Comparison of ENCODE assay signal across 10 mouse cellular contexts in the genomic region with DNA sequence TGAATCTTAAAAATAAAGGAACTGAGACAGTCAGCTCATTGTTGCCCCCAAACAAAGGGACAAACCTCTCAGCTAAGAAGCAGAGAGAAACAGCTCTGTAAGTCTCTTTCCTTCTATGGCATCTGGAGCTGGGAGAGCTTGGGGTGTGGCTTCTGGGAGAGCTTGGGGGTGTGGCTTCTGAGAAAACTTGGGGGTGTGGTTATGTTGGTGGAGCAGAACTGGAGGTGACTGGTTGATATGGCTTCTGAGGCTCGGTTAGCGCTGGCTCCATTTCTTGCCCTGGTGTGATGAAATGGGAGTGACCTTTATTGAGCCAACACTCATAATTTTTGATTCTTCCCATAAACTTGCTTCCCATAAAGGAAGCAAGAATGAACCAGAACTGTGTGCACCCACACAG. TPM values are rescaled to one million over a fixed set of nuclear protein-coding genes. Genes with fewer than 3 reads are reported as not detected.
A peak's percentile ranks its signal among the peaks of the same experiment; 100 is the strongest.
DNase-seq lines count a peak whose midpoint lies in the region; ATAC-seq and TF ChIP-seq lines count a peak whose summit lies in the region.
"Had no signal": no experiment of that assay in that cellular context is flagged by ENCODE, and none has a peak within 500 bp of the region (broad histone marks: within the 10 kb centered on the region; RNA-seq: fewer than 3 reads in every experiment).

No protein-coding gene starts in this region.

- intact Hi-C loops in heart, postnatal 36 days (cut with DNase I) = no loop called here

- peak overlapping the region; percentile 46 for H3K27ac ChIP-seq in heart, embryonic 16.5 days (ENCODE audit: low read length)
- no peak overlapping the region for H3K27ac ChIP-seq in limb, embryonic 14.5 days (replicated peaks; ENCODE audit: low read depth, low read length)
- H3K27ac ChIP-seq in stomach, embryonic 15.5 days = no peak overlapping the region
- H3K27ac ChIP-seq in forebrain, embryonic 12.5 days = no peak overlapping the region
- H3K27ac ChIP-seq in neural tube, embryonic 15.5 days (replicated peaks) = no peak overlapping the region

- no peak for DNase-seq in heart, postnatal 36 days
- peak; percentile 68 for DNase-seq in embryo, embryonic 10.5 days (ENCODE audit: low spot score)
- peak; percentile 35 for DNase-seq in limb, embryonic 14.5 days (ENCODE audit: low spot score)
- DNase-seq in cerebellum, postnatal 36 days = no peak

- no peaks in the 10 kb centered on the region for H3K9me3 ChIP-seq in heart, embryonic 16.5 days (replicated peaks; ENCODE audit: control insufficient read depth, low read length)
- H3K9me3 ChIP-seq in limb, embryonic 14.5 days (ENCODE audit: control insufficient read depth, low read length) = no peaks in the 10 kb centered on the region
- H3K9me3 ChIP-seq in stomach, embryonic 15.5 days = no peaks in the 10 kb centered on the region
- no peaks in the 10 kb centered on the region for H3K9me3 ChIP-seq in forebrain, embryonic 12.5 days
- no peaks in the 10 kb centered on the region for H3K9me3 ChIP-seq in neural tube, embryonic 15.5 days (replicated peaks)
- H3K9me3 ChIP-seq: megakaryocyte, embryonic 14.5 days had no signal

- no peaks in the 10 kb centered on the region for H3K36me3 ChIP-seq in heart, embryonic 16.5 days (ENCODE audit: control insufficient read depth, insufficient read depth)
- H3K36me3 ChIP-seq in limb, embryonic 14.5 days (ENCODE audit: control insufficient read depth, insufficient read depth, low read length) = no peaks in the 10 kb centered on the region
- H3K36me3 ChIP-seq in stomach, embryonic 15.5 days = no peaks in the 10 kb centered on the region
- no peaks in the 10 kb centered on the region for H3K36me3 ChIP-seq in forebrain, embryonic 12.5 days (replicated peaks)
- no peaks in the 10 kb centered on the region for H3K36me3 ChIP-seq in neural tube, embryonic 15.5 days

- peaks cover 32% of the 10 kb centered on the region for H3K4me1 ChIP-seq in heart, embryonic 16.5 days (ENCODE audit: control insufficient read depth, insufficient read depth, low read length)
- peaks cover 19% of the 10 kb centered on the region for H3K4me1 ChIP-seq in limb, embryonic 14.5 days (ENCODE audit: control insufficient read depth, insufficient read depth, low read length)
- H3K4me1 ChIP-seq in stomach, embryonic 15.5 days = no peaks in the 10 kb centered on the region
- peaks cover 25% of the 10 kb centered on the region for H3K4me1 ChIP-seq in forebrain, embryonic 12.5 days
- H3K4me1 ChIP-seq in neural tube, embryonic 15.5 days = peaks cover 11% of the 10 kb centered on the region; the same call in 1 of the 2 replicates

- 39% methylated on average over 2 of the region's 2 CpGs for WGBS in heart, embryonic 16.5 days
- 28% methylated on average over 2 of the region's 2 CpGs for WGBS in limb, embryonic 14.5 days
- 36% methylated on average over 2 of the region's 2 CpGs for WGBS in stomach, embryonic 15.5 days
- 31% methylated on average over 2 of the region's 2 CpGs for WGBS in forebrain, embryonic 12.5 days
- 61% methylated on average over 2 of the region's 2 CpGs for WGBS in neural tube, embryonic 15.5 days

- ATAC-seq in heart, embryonic 16.5 days (replicated peaks; ENCODE audit: extremely low read depth, insufficient read depth, low FRiP score) = 0 out of 2 replicates have a peak, but pooled peaks have one; percentile 29
- 0 out of 2 replicates have a peak, but pooled peaks have one; percentile 57 for ATAC-seq in limb, embryonic 14.5 days (ENCODE audit: low FRiP score, low read depth)
- ATAC-seq in stomach, embryonic 15.5 days (ENCODE audit: insufficient read depth, low FRiP score, low read depth) = peak; percentile 77
- no peak for ATAC-seq in forebrain, embryonic 12.5 days (ENCODE audit: low FRiP score)
- no peak for ATAC-seq in neural tube, embryonic 15.5 days (ENCODE audit: low FRiP score)

- TF ChIP-seq POLR2A in limb, embryonic 14.5 days (IDR thresholded peaks at IDR 0.05; ENCODE audit: borderline replicate concordance, extremely low read depth, insufficient read depth, insufficient read length) = no peak

- no peaks in the 10 kb centered on the region for H3K27me3 ChIP-seq in heart, embryonic 16.5 days (ENCODE audit: control insufficient read depth, insufficient read depth, low read length)
- H3K27me3 ChIP-seq in limb, embryonic 14.5 days (ENCODE audit: control insufficient read depth, insufficient read depth, low read length) = no peaks in the 10 kb centered on the region
- H3K27me3 ChIP-seq in stomach, embryonic 15.5 days (replicated peaks) = no peaks in the 10 kb centered on the region
- H3K27me3 ChIP-seq in forebrain, embryonic 12.5 days = no peaks in the 10 kb centered on the region; the same call in 1 of the 2 replicates
- H3K27me3 ChIP-seq in neural tube, embryonic 15.5 days (replicated peaks) = no peaks in the 10 kb centered on the region

- 0 out of 2 replicates have a peak overlapping the region, but pooled peaks have one; percentile 35 for H3K9ac ChIP-seq in heart, embryonic 16.5 days (ENCODE audit: low read length)
- H3K9ac ChIP-seq in limb, embryonic 14.5 days (ENCODE audit: low read depth, low read length, severe bottlenecking) = no peak overlapping the region
- H3K9ac ChIP-seq in stomach, embryonic 15.5 days = no peak overlapping the region
- no peak overlapping the region for H3K9ac ChIP-seq in forebrain, embryonic 12.5 days
- H3K9ac ChIP-seq in neural tube, embryonic 15.5 days (replicated peaks) = no peak overlapping the region

- H3K4me3 ChIP-seq in heart, embryonic 16.5 days (ENCODE audit: low read length) = no peak overlapping the region
- no peak overlapping the region for H3K4me3 ChIP-seq in limb, embryonic 14.5 days (replicated peaks; ENCODE audit: low read length)
- no peak overlapping the region for H3K4me3 ChIP-seq in stomach, embryonic 15.5 days (replicated peaks)
- H3K4me3 ChIP-seq in forebrain, embryonic 12.5 days (replicated peaks) = no peak overlapping the region
- H3K4me3 ChIP-seq in neural tube, embryonic 15.5 days (replicated peaks) = no peak overlapping the region
- H3K4me3 ChIP-seq: megakaryocyte, embryonic 14.5 days had no signal

- no peak overlapping the region for H3K4me2 ChIP-seq in heart, embryonic 16.5 days (ENCODE audit: low read depth, low read length)
- no peak overlapping the region for H3K4me2 ChIP-seq in limb, embryonic 14.5 days (replicated peaks; ENCODE audit: low read depth, low read length, severe bottlenecking)
- H3K4me2 ChIP-seq in stomach, embryonic 15.5 days = no peak overlapping the region
- no peak overlapping the region for H3K4me2 ChIP-seq in forebrain, embryonic 12.5 days
- H3K4me2 ChIP-seq in neural tube, embryonic 15.5 days = no peak overlapping the region

RNA-seq across cellular contexts. Expression of a gene that starts 10.0 kb away (rescaled TPM):
- polyA plus RNA-seq in heart, embryonic 16.5 days (2015; fragmentation: Nextera tagmentation; extraction: Ambion mirVana) = 166 and 187 TPM in 2 replicates
- total RNA-seq in heart, postnatal 36 days (2021) = 10 to 100 TPM; 19.8 to 21.3 TPM
- polyA plus RNA-seq in limb, embryonic 14.5 days (2012; rRNA removed) = 0.08 and 0.09 TPM in 2 replicates
- polyA plus RNA-seq in limb, embryonic 14.5 days (2014; fragmentation: Nextera tagmentation; extraction: Ambion mirVana) = not detected in 2 replicates
- polyA plus RNA-seq in stomach, embryonic 15.5 days (2015; fragmentation: Nextera tagmentation; extraction: Ambion mirVana) = 0.22 and 0.60 TPM in 2 replicates
- 0.26 TPM in 1 of 2 replicates, not detected in the other for polyA plus RNA-seq in forebrain, embryonic 12.5 days (2016; fragmentation: Nextera tagmentation; extraction: Ambion mirVana)
- polyA plus RNA-seq in neural tube, embryonic 15.5 days (2015; fragmentation: Nextera tagmentation; extraction: Ambion mirVana) = 0.05 and 0.09 TPM in 2 replicates

RNA-seq across cellular contexts. Expression of a gene that starts 48.0 kb away (rescaled TPM):
- polyA plus RNA-seq in heart, embryonic 16.5 days (2015; fragmentation: Nextera tagmentation; extraction: Ambion mirVana) = 0.05 TPM in 1 of 2 replicates, not detected in the other
- total RNA-seq in heart, postnatal 36 days (2021) = under 1 TPM; 0.43 to 0.50 TPM
- not detected in 2 replicates for polyA plus RNA-seq in limb, embryonic 14.5 days (2012; rRNA removed)
- not detected in 2 replicates for polyA plus RNA-seq in limb, embryonic 14.5 days (2014; fragmentation: Nextera tagmentation; extraction: Ambion mirVana)
- not detected in 2 replicates for polyA plus RNA-seq in stomach, embryonic 15.5 days (2015; fragmentation: Nextera tagmentation; extraction: Ambion mirVana)
- not detected in 2 replicates for polyA plus RNA-seq in forebrain, embryonic 12.5 days (2016; fragmentation: Nextera tagmentation; extraction: Ambion mirVana)
- not detected in 2 replicates for polyA plus RNA-seq in neural tube, embryonic 15.5 days (2015; fragmentation: Nextera tagmentation; extraction: Ambion mirVana)
- polyA plus RNA-seq: frontal cortex, adult 2 months had no signal

Comparison
In these comparisons a context has a peak if more than half of its experiments do, and no peak if none do; other contexts are left out.
1. ATAC-seq: peak in heart, embryonic 16.5 days (single experiment), limb, embryonic 14.5 days (single experiment) and stomach, embryonic 15.5 days (single experiment); none in forebrain, embryonic 12.5 days (single experiment) and neural tube, embryonic 15.5 days (single experiment).
2. DNase-seq: peak in embryo, embryonic 10.5 days (single experiment) and limb, embryonic 14.5 days (single experiment); none in heart, postnatal 36 days (0 of 2) and cerebellum, postnatal 36 days (0 of 2).
3. RNA of a gene that starts 10.0 kb away (polyA plus RNA-seq): 166 to 187 TPM in heart, embryonic 16.5 days; 0.22 to 0.60 TPM in stomach, embryonic 15.5 days, 0.26 TPM in forebrain, embryonic 12.5 days, 0.08 to 0.09 TPM in limb, embryonic 14.5 days and 0.05 to 0.09 TPM in neural tube, embryonic 15.5 days; every median in the first group is over 100 times any median in the second.